Mouse (Mus musculus): ENCODE measurements around the gene Lipc.
A peak's percentile ranks its signal among the peaks of the same experiment; 100 is the strongest.

The Lipc gene

GRCm38 (mm10) chr9:70957717-70958116 is 5.7 kb upstream of the Lipc start:
- no peak for DNase-seq (ENCODE audit: low spot score)

DNA sequence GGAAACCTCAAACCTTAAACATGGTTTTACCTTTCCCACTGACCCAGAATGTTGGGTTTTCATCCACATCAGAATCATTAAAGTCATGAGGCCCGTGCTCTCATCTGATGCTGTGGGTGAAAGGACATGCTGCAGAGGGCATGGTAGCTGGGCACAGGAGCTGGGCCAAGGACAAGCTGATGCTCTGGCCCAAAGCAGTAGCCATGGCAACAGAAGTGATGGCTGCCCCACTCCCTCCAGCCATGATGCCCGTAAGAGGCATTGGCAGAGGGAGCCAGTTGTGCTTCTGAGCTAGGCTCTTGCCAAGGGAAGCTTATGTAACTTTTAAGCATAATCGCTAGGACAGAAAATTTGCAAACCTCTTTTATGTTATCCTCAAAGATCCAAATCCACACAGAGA is 2.2 kb upstream of the Lipc start:
- DNase-seq (ENCODE audit: low spot score): no peak

GRCm38 (mm10) chr9:70949336-70949735 is 2.7 kb downstream of the Lipc start:
- DNase-seq (ENCODE audit: low spot score): no peak

GRCm38 (mm10) chr9:70947312-70947711 is 4.7 kb downstream of the Lipc start:
- no peak for DNase-seq (ENCODE audit: low spot score)

GRCm38 (mm10) chr9:70942686-70943333 is 9.2 kb downstream of the Lipc start:
- DNase-seq (ENCODE audit: low spot score): peak; percentile 32

GRCm38 (mm10) chr9:70939752-70940501 is 12.1 kb downstream of the Lipc start:
- DNase-seq (ENCODE audit: low spot score): no peak

GRCm38 (mm10) chr9:70938850-70939249 is 13.2 kb downstream of the Lipc start:
- no peak for DNase-seq (ENCODE audit: low spot score)

DNA sequence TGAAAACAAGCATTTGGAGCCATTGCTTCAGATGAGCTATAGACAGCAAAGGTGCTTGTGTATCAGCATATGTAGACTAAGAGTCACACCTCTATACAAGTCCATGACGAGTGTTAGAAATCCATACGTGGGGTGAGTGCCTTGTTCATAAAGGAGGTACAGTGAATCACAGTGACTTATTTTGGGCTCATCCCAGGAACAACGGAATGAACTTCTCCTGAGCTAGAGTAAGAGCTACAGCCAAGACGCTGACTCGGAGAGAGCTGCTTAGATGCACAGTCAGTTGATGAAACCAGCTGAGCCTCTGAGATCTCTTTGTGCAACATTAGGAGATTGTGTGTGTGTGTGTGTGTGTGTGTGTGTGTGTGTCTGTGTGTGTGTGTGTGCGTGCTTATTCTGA is 13.9 kb downstream of the Lipc start:
- DNase-seq (ENCODE audit: low spot score): no peak

DNA sequence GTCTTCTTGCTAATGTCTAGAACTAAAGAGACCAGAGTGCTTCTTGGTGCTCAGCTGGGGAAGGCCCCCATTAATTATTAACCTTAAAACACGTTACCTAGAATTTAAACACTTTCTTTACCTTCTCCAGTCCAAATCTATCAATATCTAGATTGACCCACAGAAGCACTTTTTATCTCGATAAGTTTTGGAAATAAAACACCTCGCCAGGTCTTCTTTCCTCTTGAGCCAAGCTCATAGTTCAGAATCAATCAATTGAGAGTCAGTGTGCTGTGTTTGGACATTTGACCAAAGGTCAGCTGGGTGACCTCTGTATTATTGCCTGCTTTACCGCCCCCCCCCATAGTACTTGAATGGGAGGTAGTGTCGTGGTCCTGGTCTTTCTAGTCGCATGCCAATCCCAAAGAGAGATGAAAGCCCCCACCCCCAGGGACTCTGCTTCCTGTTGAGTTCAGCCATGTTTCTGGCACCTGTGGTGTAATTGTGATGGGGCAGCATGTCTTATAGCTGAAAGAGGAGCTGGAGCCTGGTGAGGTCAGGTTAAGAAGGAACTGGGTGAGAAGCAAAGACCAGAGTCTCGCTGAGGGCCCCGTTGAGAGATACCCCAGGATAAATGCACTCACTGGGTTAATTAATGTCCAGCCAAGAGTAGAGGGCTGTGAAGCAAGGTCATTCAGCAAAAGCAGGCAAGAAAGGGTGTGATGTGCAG is 17.3 kb downstream of the Lipc start:
- DNase-seq (ENCODE audit: low spot score): no peak

DNA sequence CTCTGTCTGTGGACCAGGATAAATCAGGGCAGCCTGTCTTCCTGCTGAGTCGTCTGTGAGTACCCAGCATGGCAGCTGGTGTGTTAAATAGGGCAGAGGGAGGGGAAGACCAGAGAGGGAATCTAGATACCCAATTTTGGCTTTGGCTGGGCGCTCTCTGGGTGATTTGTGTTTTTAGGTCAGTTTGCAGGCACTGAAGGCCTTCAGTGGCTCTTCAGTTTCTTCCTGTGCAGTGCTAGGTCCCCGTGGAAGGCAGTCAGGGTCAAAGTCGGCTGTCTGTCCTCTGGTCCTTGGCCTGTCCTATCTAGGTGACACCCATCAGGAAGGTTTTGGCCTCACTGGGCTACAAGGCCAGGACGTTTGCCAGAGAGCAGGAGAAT is 21.4 kb downstream of the Lipc start:
- no peak for DNase-seq (ENCODE audit: low spot score)

DNA sequence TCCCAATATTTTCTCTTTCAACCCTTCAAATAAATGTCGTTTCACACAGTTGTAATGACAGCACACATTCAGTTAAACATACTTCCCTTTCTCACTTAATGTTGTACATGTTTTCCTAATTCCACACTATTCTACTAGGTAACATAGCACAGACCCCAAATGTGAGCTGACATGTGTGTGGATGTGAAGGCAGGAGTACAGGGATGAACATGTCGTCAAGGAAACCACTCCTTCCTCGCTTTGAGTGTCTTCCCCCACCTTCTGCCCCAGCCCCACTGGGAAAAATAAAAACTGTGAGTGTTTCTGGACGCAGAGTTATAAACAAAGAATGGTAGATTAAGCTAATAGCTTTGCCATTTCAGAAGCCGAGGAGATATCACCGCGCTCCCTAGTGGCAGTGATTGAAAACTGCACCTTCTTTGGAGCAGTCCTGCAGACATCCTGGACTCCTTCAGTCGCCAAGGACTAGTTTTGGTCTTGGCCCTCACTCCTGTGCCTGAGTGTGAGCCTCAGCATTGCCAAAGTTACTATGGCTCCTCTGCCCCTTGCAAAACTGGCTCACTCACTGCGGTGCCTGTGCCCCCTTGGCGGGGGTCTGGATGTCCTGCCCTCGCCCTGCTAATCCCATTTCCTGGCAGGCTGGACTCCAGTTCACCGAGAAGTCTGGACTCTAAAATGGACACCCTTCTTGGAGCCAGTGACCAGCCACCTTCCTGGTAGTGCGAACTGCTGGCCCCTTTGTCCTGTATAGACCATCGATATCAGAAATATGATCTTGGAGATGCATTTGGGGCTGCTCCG is 22.0 kb downstream of the Lipc start:
- DNase-seq (ENCODE audit: low spot score): peak; percentile 44

DNA sequence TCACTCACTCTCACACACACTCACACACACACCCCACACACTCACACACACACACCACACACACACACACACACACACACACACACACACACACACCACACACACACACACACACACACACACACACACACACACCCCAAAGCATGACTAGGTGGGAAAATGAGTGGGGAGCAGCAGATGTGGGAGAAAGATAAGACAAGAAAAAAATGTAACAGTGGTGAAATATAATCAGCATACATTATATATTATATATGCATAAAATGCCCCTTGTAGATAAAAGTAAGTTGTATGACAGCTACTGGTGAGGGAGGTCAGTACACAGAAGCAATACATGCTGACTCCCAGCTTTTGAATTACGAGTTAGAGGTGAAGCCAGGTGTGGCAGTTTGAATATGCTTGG is 23.6 kb downstream of the Lipc start:
- no peak for DNase-seq (ENCODE audit: low spot score)

GRCm38 (mm10) chr9:70927701-70928100 is 24.3 kb downstream of the Lipc start:
- no peak for DNase-seq (ENCODE audit: low spot score)

- peak; percentile 45 for DNase-seq (ENCODE audit: low spot score)
These were observed 25.0 kb downstream of the Lipc start for GRCm38 (mm10) chr9:70926820-70927588.

DNA sequence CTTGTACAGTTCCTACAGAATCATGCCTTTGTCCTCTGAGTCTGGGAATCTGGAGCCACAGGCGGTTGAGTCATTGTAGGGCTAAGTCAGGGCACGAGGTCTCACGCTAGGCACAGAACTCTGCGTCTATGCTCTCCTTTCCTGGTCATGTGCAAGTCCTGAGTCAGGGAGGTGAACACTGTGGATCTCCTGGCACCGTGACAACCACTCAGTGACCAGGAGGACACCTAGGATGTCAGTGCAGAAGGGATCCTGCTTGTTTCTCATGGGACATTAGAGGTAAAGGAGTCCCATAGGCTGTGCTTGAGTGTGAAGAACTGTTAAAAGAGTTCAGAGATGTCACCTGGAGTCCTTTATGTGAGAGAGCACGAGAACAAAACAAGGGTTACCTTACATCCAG is 26.8 kb downstream of the Lipc start:
- DNase-seq (ENCODE audit: low spot score): no peak

DNA sequence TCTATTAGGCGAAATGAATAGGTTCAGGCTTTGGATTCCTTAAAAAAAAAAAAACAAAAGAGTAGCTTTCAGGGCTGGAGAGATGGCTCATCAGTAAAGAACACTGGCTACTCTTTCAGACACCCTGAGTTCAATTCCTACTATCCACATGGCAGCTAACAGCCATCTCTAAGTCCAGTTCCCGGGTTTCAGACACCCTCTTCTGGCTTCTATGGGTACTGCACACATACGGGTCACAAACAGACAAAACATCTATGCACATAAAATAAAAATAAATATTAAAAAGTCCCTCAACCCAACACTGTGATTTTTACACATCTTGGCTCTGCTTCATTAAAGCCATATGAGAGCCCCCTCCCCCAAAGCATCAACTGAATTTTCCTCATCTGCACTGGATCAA is 27.3 kb downstream of the Lipc start:
- DNase-seq (ENCODE audit: low spot score): no peak

DNA sequence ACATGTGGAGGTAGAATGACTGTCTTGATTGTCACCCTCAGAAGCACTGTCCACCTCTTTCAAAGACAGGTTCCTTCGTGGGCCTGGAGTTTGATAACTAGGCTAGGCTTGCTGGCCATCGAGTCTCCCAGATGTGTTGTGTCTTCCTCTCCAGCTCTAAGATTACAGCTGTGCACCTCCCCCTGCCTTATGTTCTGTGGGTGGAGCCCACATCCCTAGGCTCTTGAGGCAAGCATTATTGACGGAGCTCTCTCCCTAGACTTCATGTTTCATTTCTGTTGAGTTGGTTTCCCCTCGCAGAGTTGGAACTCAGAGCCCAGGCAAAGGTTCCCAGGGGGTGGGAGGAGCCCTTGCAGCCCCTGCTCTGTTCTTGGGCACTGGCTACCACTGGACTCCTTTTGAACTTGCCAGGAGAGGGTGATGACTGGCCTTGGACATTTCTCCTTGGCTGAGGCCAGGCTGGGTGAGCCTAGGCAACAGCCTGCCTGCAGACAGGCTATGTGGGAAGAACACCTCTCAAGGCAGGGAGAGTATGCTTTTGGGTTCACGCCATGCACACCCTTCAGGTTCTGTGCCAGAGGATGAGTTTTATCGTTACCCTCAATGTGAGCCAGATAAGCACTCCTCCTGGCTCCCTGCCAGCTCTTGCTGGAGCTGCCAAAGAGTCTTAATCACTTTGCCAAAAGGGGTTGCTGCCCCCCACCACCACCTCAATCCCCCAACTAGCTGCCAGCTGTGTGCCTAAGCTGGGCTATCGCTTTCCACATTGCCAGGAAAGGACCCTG is 30.1 kb downstream of the Lipc start:
- DNase-seq (ENCODE audit: low spot score): peak; percentile 59

- no peak for DNase-seq (ENCODE audit: low spot score)
These were observed 30.9 kb downstream of the Lipc start for GRCm38 (mm10) chr9:70921132-70921531.

DNA sequence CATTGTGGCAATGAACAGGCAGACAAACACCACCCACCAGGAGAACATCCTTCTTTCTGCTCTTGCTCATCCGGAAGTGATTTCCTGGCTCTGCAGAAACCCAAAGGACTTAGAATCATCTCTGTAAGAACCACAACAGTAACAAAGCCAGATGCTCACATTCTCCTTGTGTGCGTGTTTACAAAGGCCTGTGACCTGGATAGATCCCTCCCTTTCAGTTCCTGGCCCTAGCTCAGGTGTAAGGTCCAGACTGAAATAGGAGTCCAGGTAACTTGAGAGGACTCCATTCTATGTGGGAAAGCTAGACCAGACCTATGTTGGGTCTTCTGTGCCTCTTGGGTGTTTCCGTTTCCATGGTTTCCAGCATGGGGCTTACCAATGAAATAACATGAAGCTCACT is 32.8 kb downstream of the Lipc start:
- DNase-seq (ENCODE audit: low spot score): no peak

- DNase-seq (ENCODE audit: low spot score): no peak
These were observed 35.5 kb downstream of the Lipc start for GRCm38 (mm10) chr9:70916516-70916915.

GRCm38 (mm10) chr9:70915356-70915685 is 36.7 kb downstream of the Lipc start:
- DNase-seq (ENCODE audit: low spot score): no peak

All from urinary bladder, postnatal 14 days (tissue).